Mouse (Mus musculus) E14TG2a.4 (cell line): ENCODE data around the gene Klhl36.

Experiments used
- CTCF ChIP-seq: conservative IDR thresholded peaks from 2 replicates; pipeline ENCODE4 v1.5.1; 2014; ENCODE audit warnings: low read length
- NANOG ChIP-seq: IDR thresholded peaks from 2 replicates; pipeline ENCODE4 v1.6.1; 2014; ENCODE audit warnings: borderline replicate concordance, low read length, mixed read lengths

- TF ChIP-seq CTCF (no peak), NANOG (no peak)
Observed at GRCm38 (mm10) chr8:119885612-119886011, 23.5 kb downstream of the Klhl36 start.
